Mouse (Mus musculus): ENCODE data around the gene Cpm. TPM values are rescaled to one million over a fixed set of nuclear protein-coding genes. Genes with fewer than 3 reads are reported as not detected.

Gene Cpm
- total and polyA plus RNA-seq, 3 experiments, result 0.04 to 0.31 (median 0.17) TPM

- H3K9me3 ChIP-seq (replicated peaks; ENCODE audit: low read length), result no peaks in the 10 kb centered on the region
- in situ Hi-C loops (cut with MboI; ENCODE audit: low pct_ligation_motif_present, low pct_unique_long_range_greater_than_20kb, low sequenced_read_pairs) (no loop called here), dilution Hi-C loops (cut with MboI; ENCODE audit: extremely low pct_ligation_motif_present, extremely low pct_unique_long_range_greater_than_20kb, low sequenced_read_pairs) (no loop called here)
- H3K4me1 ChIP-seq (ENCODE audit: control insufficient read depth in 1 of 2, insufficient read depth in 2 of 2), result no peaks in the 10 kb centered on the region; a peak in 1 of 4 replicates
- DNase-seq (ENCODE audit: extremely low read depth), result no peak
- no peaks in the 10 kb centered on the region for H3K27me3 ChIP-seq (replicated peaks)
- H3K4me2 ChIP-seq (ENCODE audit: insufficient read depth, low read depth, poor library complexity, severe bottlenecking), result no peak overlapping the region
- TF ChIP-seq MEF2A (IDR thresholded peaks at IDR 0.05; ENCODE audit: borderline replicate concordance, low read depth, low read length) (no peak), USF2 (conservative IDR thresholded peaks at IDR 0.05; ENCODE audit: low read depth, low read length) (no peak), MXI1 (IDR thresholded peaks at IDR 0.05; ENCODE audit: low read depth, low read length) (no peak), MAZ (IDR thresholded peaks at IDR 0.05; ENCODE audit: low read depth, low read length) (no peak), HCFC1 (IDR thresholded peaks at IDR 0.05; ENCODE audit: low read depth, low read length) (no peak), GABPA (IDR thresholded peaks at IDR 0.05; ENCODE audit: insufficient replicate concordance, low read depth, low read length) (no peak), USF1 (IDR thresholded peaks at IDR 0.05; ENCODE audit: low read depth, low read length) (no peak), ZKSCAN1 (IDR thresholded peaks at IDR 0.05; ENCODE audit: borderline replicate concordance, low read depth, low read length) (no peak), TCF12 (IDR thresholded peaks at IDR 0.05; ENCODE audit: low read depth, low read length) (no peak), SMC3 (IDR thresholded peaks at IDR 0.05; ENCODE audit: low read depth, low read length) (no peak)
- H3K9ac ChIP-seq (ENCODE audit: insufficient read depth, low read depth), result no peak overlapping the region
- no peaks in the 10 kb centered on the region for H3K36me3 ChIP-seq (replicated peaks in 1 of 2; ENCODE audit: control insufficient read depth in 1 of 2, insufficient read depth in 1 of 2, low read length in 1 of 2)
- H3K27ac ChIP-seq (ENCODE audit: insufficient read depth, low read depth), result no peak overlapping the region
- H3K4me3 ChIP-seq (replicated peaks in 1 of 3; ENCODE audit: low read depth in 2 of 3, low read length in 2 of 3, poor library complexity in 1 of 3), result no peak overlapping the region
- no peaks in the 10 kb centered on the region for H3K79me2 ChIP-seq (replicated peaks; ENCODE audit: control insufficient read depth, extremely low read depth, insufficient read depth, poor library complexity, severe bottlenecking)
Measured at GRCm38 (mm10) chr10:117668546-117669300, 39.4 kb downstream of the Cpm start.

- Histone ChIP-seq H3K27me3 (replicated peaks) (no peaks in the 10 kb centered on the region), H3K4me3 (replicated peaks in 1 of 3; ENCODE audit: low read depth in 2 of 3, low read length in 2 of 3, poor library complexity in 1 of 3) (no peak overlapping the region), H3K9me3 (replicated peaks; ENCODE audit: low read length) (no peaks in the 10 kb centered on the region), H3K36me3 (replicated peaks in 1 of 2; ENCODE audit: control insufficient read depth in 1 of 2, insufficient read depth in 1 of 2, low read length in 1 of 2) (no peaks in the 10 kb centered on the region), H3K27ac (ENCODE audit: insufficient read depth, low read depth) (no peak overlapping the region), H3K9ac (ENCODE audit: insufficient read depth, low read depth) (no peak overlapping the region), H3K4me1 (ENCODE audit: control insufficient read depth in 1 of 2, insufficient read depth in 2 of 2) (no peaks in the 10 kb centered on the region), H3K4me2 (ENCODE audit: insufficient read depth, low read depth, poor library complexity, severe bottlenecking) (no peak overlapping the region), H3K79me2 (replicated peaks; ENCODE audit: control insufficient read depth, extremely low read depth, insufficient read depth, poor library complexity, severe bottlenecking) (no peaks in the 10 kb centered on the region)
- dilution Hi-C loops (cut with MboI; ENCODE audit: extremely low pct_ligation_motif_present, extremely low pct_unique_long_range_greater_than_20kb, low sequenced_read_pairs) (no loop called here), in situ Hi-C loops (cut with MboI; ENCODE audit: low pct_ligation_motif_present, low pct_unique_long_range_greater_than_20kb, low sequenced_read_pairs) (no loop called here)
- DNase-seq (ENCODE audit: extremely low read depth), result no peak
- no peak for TF ChIP-seq JUN (IDR thresholded peaks at IDR 0.05; ENCODE audit: insufficient read depth, low read depth, low read length)
- TF ChIP-seq SIN3A (IDR thresholded peaks at IDR 0.05; ENCODE audit: low read length), result no peak
- TF ChIP-seq ZNF384 (IDR thresholded peaks at IDR 0.05; ENCODE audit: low read depth, low read length), result no peak
- TF ChIP-seq CHD2 (IDR thresholded peaks at IDR 0.05; ENCODE audit: low read length), result no peak
- TF ChIP-seq RCOR1 (conservative IDR thresholded peaks at IDR 0.05; ENCODE audit: low read depth, low read length), result no peak
- TF ChIP-seq IRF4 (IDR thresholded peaks at IDR 0.05; ENCODE audit: low read depth, low read length), result no peak
- TF ChIP-seq ELF1 (IDR thresholded peaks at IDR 0.05; ENCODE audit: low read depth, low read length), result no peak
- TF ChIP-seq NRF1 (IDR thresholded peaks at IDR 0.05; ENCODE audit: low read depth, low read length), result no peak
- no peak for TF ChIP-seq CHD1 (IDR thresholded peaks at IDR 0.05; ENCODE audit: low read depth, low read length)
- no peak for TF ChIP-seq TBP (conservative IDR thresholded peaks at IDR 0.05; ENCODE audit: low read depth, low read length)
- no peak for TF ChIP-seq ZKSCAN1 (IDR thresholded peaks at IDR 0.05; ENCODE audit: borderline replicate concordance, low read depth, low read length)
- no peak for TF ChIP-seq RAD21 (IDR thresholded peaks at IDR 0.05; ENCODE audit: low read depth, low read length)
Measured at GRCm38 (mm10) chr10:117669449-117670090, 40.3 kb downstream of the Cpm start.
